Mouse (Mus musculus): ENCODE measurements around the gene 4932438A13Rik.

The 4932438A13Rik gene

DNA sequence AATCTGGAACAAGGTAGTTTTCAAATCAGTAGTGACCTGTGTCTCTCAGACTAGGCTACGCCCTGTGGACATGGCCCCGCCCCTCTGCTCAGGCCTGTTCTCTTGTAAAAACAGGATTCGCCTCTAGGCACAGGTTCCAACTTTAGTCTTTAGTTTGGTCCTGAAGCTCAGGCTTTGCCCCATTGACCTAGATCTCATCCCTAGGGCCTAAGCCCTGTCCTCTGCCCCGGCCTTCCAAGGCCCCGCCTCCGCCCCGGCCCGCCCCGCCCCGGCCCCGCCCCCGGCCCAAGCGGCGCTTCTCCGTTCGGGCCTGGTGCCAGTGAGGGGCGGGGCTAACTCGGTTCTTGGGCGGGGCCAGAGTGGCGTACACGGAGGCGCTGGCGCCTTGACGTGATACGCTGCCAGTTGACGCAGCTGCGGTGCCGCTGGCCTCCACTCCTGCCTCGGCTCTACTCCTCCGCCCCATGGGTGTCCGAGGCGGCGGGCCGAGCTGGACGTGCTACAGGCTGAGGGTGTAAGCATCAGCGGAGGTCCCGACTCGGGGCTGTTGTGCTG, at the start of gene 4932438A13Rik:
Gene 4932438A13Rik, plus strand, starts transcription at position 384 of the 555 bp plus-strand sequence.
- peak; percentile 99 to 100 for DNase-seq

DNA sequence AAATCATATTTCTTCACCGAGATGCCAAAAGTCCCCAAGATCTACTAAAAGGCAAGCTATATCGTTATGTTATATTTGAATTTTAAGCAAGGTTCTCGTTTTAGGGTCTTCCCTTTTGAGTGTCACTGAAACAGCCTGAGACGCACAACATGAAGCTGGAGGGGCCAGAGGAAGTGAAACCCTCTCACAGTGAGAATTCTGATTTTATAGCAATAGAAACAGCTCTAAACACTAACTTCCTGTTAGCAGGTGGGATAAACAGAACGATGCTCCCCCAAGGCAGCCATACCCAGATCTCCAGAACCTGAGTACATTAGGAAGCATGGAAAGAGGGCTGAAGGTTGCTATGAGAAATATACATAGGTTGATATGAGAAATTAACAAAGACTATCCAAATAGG, 46.3 kb upstream of the 4932438A13Rik start:
- peak; percentile 29 to 42 for DNase-seq

DNA sequence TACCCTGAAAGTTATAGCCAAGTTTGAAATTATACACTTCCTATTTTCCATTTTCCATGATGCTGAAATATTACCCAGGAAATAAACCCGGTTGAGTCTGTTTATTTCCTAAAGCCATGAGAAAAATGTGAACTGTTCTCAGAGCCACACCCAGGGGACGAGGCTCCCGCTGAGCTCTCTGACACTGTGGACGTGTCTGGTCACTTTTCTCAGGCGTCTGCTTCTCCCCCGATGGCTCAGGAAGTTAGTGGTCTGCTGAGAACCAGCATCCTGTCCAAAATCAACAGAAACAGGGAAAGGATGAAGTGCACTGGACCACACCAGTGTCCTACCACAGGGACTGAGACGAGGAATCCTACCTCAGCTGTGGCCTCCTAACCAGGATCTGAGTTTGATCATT, 43.5 kb upstream of the 4932438A13Rik start:
- no peak for DNase-seq

DNA sequence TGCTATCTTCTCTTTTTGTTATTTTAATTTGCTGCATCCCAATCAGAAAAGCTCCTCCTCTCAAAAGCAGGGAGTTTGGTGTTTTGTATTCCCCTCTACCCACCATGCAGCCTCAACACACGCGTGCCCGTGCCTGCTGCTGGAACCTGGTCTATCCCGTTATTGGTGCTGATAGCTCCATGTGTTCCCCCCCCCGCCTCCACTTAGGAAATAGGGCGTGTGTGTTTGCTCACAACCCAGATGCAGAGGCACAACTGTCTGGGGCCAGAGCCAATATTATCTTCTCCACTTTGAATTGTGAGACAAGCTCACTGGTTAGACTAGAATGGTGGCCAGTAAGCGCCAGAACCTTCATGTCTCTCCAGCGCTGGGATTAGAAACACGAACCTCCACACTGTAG, 41.9 kb upstream of the 4932438A13Rik start:
- DNase-seq, result no peak

DNA sequence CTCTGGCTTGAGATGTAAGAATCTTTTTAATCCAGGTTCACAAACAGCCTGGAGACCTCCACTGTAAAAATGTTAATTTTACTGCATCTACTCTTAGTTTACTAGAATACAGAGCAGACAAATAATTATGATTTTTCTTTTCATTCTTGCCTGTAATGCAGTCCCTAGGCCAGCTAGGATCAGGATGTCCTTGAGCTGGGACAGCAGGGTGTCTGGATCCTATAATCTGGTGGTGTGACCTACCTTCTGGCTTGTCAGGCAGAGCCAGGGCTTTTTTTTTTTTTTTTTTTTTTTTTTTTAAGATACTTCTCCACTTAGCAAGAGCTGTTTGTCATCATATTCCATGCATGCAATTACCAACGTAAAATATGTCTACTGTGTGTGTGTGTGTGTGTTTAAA, 37.8 kb upstream of the 4932438A13Rik start:
- DNase-seq, result no peak

DNA sequence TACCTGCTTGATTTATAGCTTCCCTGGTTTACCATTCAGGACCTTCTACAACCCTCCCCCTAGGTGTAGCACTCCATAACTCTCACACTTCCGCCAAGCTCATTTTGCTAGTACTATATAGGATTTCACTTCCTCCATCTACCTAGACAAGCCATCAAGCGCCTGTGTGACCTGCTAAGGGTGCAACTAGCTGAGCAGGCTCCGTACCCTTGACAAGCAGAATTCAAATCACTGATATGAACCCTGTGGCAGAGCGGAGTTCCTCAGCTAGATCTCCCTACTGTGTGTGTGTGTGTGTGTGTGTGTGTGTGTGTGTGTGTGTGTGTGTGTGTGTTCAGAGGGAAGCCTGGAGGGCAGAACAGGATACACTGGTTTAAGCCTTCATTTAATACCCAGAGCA, 37.4 kb upstream of the 4932438A13Rik start:
- no peak for DNase-seq

DNA sequence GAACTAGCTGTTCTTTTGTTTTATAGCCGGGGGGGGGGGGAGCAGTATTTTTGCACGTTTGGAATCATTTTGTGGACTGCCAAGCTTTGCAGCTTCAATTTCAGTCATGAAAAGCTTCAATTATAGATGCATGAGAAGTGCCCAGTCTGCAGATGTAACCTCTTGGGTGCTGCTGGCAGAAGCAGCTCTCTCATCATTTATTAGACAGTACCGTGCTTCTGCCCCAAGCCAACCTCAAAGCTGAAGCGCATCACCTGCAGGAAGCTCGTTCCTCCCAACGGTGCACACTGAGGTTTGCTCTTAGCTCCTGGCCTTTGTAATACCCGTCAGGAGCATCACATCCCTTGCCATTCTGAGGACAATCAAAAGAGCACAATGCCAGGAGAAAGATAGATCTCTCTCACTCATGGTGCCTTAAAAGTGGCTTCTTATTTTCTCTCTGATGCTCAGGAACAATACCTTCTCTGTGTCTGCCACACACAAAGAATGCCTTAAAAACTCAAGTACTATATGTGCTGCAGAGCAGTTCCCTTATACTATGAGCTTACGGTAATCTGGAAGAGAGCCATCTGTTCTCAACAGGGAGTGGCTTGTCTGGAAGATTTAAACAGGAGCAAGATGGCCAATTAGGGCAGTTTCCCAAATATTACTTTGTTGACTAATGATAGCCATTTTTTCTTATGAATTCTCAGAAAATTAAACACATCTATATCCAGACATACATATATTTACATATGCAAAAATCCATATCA, 35.5 kb upstream of the 4932438A13Rik start:
- DNase-seq, result no peak

DNA sequence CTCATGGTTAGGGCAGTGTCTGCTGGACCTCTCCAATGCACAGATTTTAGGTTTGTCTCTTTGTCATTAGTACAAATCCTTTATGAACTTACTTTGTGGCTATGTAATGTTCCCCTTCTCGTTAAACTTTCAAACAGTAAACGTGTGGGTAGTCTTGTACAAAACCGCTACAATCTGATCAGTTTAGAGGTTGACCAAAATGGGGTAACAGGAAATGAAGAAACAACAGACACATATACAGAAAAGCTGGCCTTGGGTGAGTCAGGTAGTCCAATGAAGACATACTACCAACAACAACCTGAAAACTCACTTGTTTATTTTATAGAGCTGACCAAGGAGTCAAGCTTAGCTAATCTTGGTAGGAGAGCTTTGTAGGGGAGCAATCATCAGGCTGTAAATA, 32.7 kb upstream of the 4932438A13Rik start:
- no peak for DNase-seq

DNA sequence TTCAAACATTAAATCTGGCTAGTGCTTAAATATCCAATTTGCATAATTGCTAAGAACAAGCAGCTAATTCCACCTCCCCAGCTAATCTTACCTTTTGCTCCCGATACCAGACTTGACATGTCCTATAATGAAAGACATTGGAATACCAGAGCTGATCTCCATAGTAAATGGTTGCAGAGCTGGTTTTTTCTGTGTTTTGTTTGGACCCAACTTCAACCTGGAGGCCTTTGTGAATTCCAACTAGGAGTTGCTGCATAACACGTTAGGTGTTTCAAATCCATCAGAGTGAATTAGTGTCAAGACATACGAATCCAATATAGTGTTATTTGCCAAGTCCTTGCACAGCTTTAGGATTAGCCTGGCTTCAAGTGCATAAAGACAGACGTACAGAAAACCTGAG, 28.5 kb upstream of the 4932438A13Rik start:
- DNase-seq, result no peak

DNA sequence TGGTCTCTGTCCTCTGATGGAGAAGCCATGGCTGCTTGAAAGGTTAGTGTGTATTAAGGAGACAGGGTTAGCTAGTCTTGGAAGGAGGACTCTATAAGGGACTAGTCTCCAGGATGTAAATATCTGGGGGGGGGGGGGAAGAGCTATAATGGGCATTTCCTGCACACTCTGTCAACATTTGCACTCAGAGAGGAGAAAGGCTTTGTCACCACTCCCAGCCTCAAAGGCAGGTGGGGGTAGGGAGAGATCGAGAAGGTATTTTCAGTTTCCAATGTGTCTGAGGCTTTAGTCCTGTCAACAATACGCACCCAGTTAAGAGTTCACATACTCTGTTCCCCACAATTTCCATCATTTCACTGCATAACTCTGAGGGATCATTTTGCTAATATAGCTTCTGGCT, 28.1 kb upstream of the 4932438A13Rik start:
- DNase-seq, result no peak

DNA sequence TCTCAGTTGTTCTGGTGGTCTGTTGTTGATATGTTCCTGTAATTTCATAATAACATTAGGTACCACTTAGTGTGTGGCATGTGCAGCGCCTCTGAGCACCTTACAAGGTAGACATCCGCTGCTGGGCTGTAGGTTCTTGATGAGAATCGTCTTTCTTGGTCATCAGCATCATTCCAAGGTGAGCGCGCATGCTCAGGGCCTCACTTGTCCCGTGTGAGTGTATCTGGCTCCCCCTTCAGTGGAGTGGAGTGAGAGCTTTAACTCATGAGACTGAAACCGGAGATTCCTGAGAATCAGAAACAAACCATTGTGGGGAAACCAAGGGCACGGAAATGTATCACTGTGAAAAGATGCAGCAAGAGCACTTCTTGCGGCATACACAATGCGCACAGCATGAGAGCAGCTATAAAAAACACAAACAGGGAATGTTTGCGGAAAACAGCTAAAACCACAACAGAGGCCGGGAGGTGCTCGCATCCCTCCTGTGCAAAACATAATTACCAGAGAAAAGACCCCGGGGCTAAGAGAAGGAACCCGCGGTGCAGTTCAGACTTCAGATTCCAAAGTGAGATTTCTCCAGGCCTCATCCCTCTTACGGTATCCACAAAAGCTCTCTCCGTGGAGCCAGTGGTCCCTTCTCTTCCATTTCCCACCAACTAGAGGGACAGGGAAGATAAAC, 27.2 kb upstream of the 4932438A13Rik start:
- DNase-seq, result no peak

DNA sequence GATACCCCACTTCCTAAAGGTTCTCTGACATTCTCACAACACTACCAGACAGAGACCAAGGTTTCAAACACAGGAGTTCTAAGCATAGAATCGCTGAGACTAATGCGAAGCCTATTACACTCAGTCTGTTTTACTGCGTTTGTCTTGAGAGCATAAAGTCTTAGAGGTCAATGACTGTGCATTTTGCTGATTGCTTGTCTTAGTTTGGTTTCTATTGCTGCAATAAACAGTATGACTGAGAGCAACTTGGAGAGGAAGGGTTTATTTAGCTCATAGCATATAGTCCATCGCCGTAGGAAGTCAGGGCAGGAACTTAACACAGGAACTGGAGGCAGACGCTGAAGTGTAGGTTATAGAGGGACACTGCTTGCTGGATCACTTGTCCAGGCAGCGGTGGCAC, 26.1 kb upstream of the 4932438A13Rik start:
- DNase-seq, result no peak

DNA sequence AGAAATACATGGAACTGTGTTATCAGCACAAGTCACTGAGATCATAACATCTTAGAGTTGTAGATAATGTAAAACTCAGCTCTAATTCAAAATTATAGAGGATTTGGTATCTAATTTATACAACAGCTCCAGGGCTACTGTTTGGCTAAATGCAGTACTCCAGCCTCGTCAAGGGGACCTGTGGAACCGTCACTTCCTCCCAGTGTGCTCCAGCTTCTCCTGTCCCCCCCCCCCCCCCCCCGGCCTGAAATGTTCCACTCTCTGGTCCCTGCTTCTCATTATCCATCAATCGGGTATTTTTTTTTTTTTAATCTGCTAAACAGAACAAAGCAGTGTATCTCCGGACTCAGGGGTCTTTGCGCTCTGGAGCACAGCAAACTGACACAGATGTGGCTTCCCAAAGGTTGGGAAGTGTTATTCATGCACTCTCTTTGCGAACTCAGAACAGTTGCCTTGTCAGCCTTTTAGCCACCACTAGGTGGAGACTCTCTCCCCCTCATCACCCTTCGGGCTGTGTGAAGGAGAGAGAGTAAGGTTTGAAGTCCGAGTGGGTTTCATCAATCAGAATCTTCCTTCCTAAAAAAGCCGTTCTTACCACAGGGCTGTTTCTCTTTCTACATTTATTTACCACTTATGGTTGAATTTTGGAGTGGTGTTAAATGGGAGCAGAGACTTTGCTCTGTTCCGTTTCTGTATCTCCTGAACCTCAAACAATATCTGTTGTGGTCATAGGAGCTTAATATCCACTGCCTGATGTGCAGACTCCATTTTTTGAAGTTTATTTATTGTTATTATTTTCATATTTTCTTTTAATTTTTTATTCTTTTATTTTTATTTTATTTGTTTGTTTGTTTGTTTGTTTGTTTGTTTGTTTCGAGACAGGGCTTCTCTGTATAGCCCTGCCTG, 22.0 kb upstream of the 4932438A13Rik start:
- peak; percentile 80 to 82 for DNase-seq

DNA sequence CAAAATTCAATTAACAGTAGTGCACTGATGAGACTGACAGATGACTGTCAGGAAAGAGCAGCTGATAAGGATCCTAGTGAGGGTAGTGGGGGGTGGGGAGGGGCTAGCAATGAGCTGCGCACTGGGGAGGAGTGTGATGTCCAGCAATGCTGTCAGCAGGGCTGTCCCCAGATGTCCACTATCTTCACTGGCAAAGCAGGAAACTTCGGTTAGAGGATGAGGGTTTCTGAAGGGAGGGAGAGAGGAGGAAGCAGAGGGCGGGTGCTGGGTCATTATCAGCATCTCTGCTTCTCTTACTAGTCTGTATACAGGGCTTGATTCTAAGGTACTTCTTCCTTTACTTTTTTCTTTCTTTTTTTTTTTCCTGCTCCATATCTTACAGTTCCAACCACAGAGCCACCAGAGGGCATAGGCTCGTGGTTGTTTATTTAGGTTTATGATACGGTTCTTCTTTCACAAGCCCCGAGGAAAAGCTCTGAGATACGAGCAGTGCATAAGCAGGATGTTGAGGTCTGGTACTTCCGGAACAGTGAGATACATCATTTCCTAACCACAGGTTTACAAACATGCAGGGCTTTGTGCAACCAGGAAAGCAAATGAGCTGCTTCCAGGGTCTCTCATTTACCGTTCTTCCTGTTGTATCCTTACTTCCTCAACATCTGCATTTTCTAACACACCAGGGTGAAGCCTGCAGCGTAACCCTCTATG, 9.0 kb upstream of the 4932438A13Rik start:
- peak; percentile 45 to 57 for DNase-seq

DNA sequence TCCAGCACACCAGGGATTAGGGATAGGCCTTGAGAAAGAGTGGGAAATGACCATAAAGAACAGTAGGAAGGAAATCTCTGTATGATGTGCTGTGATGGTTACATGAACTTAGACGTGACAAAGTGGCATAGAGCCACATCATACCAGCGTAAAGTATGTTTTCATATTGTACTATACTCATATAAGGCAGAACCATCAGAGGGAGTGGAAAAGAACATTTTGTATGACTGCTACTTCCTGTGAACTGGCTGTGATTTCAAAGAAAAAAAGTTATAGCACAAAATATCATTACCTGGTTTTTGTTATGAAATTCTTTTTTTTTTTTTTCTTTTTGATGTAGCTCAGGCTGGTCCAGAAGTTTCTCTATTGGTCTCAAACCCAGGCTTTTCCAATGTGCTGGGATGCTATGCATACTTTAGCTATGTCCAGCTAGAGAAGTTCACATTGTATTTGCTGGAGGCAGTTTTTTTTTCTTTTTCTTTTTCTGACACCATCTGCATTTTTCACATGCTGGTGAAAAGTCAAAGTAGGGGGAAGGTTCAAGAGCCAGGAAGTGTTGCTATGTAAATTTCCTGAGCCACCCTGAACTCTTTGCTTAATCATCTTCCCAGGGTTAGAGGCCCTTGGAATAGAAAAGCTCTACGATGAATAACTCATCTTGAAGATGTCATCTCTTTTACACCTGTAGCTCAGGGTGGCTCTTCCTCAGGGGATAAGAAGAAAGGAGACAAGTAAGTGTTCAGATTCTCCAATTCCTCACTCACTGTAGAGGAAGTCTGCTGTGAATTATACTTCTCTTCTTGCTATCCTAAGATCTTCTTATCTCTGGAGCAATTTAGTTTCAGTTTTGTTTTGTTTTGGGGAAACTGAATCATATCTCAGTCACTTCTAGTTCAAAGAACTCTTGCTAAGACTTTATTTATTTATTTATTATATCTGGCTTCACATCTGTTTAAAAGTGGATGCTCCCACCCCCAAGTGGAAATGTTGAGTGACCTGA, 1.2 kb upstream of the 4932438A13Rik start:
- DNase-seq, result peak; percentile 16 to 22

DNA sequence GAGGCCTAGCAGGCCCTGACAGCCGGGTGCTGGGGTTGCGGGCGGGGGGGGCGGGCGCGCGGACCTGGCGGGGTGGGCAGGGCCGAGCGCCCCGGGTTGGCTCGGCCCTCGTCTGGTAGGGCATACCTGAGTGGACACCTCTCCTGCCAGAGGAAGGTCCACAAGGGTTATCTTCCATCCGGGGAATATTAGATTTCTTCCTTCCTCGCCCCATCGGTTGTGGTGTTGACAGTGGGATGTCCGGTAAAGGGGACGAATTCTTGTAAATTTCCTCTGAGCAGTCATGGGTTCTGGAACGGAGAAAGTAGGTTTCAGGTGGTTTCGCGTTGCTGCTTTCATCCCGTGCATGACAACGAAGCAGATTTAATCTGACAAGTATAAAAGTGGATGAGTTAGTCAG, 523 bp downstream of the 4932438A13Rik start:
- peak; percentile 13 to 28 for DNase-seq

DNA sequence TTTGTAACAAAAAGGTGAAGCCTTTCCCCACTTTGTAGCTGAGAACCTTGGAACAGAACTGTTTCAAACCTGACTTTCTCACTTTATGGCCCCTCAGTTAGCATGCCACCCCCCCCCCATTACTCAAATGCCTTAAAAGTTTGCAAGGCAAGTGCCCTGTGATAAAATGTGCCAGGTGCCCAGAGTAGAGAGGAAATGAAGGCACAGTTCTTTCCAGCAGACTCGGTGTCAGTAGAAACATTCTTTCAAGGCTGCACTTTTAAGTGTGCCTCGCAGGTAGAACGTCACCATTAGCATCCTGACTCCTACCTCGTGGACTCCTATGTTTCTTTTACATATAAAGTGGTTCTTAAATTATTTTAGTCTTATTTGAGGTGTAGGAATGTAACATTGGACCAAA, 977 bp downstream of the 4932438A13Rik start:
- no peak for DNase-seq

DNA sequence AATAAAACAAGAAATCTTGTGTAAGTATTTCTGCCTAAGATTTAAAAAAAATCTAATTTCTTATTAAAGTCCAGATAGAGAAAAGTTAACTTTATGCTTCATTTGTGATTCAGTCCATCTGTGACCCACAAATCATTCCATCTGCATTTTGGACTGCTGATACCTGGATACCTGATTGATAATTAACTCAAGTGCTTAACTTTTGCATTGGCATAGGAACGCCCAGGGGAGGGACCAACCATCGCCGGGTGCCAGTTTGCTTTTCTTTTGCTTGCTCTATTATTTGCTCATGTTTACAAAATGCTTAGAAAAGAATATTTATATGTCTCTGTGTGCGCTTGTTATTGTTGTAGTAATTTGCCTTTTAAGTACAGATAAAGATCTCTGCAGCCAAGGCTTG, 1.6 kb downstream of the 4932438A13Rik start:
- DNase-seq, result no peak

DNA sequence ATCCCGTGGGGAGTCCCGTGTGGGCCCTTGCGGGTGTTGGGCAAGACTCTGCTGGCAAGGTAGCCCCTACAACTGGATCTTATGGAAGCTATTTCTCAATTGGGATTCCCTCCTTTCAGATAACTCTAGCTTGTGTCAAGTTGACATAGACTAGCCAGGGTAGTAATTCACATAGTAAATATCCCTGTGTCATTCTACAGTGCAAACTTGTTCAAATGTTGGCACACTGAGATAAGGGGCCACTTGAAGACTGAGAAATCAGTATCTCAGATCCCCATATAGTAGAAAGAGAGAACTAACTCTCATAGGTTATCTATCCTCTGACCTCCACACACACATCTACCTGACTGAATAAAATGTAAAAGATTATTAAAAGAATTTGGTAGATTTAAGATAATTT, 42.5 kb downstream of the 4932438A13Rik start:
- DNase-seq, result no peak

DNA sequence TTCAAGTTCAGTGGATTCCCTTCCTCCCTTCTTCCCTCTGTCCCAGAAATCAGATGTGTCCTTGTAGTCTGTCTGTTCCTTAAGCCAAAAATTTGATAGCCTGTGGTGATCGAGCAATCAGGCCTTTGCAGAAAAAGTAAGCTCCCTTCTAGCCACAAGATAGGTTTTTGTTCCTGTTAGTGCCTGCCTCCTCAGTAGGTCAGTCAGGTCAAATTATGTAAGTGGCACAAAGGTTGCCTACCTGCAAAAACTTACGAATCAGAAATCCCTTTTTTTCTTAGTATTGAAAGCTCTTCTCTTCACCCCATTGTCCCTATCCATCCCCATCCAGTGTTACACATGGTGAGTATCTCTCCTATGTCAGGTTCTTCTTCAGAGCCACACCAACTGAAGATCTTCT, 54.9 kb downstream of the 4932438A13Rik start:
- no peak for DNase-seq

DNA sequence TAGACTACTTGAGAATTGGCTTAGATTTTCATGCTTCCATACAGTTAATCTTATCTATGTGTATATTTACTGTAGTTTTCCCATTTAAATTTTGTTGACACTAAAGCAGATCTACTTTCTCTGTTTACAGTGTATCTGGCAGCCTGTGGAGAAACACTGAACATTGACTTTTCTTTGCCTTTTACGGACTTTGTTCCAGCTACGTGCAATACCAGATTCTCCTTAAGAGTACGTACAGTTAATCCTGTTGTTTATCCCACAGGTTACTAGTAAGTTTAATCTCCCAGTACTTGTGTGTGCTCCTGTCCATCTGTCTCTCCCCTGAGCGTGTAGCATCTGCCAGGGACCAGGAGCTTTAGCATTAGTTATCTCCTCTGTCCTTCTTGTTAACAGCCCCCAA, 55.4 kb downstream of the 4932438A13Rik start:
- no peak for DNase-seq
